Mouse (Mus musculus): ENCODE measurements around the gene Mvp.

The Mvp gene

GRCm38 (mm10) chr7:127014320-127014719 is at the start of gene Mvp:
Gene Mvp (minus strand): TSS chr7:127014621.
- CTCF ChIA-PET = interaction anchor here in 2 of 4 experiments (0.7 to 1.1 kb wide), 4 partner anchors 25 to 215 kb away, joined by 3 to 7 read pairs (median 4); no protein-coding TSS in a partner anchor
- POLR2A ChIA-PET = interaction anchor here (0.7 to 13.6 kb wide), 33 partner anchors 8 to 449 kb away, joined by 3 to 280 read pairs (median 5); partner anchors contain the start of genes Maz (in 3 of the 4), Taok2 (in 2 of the 4), AI467606 (in 1 of the 4) and Cdiptos (in 1 of the 4)

- ChIA-PET CTCF (no interaction called here), POLR2A (interaction anchor here in 1 of 4 experiments (1.5 kb wide), 1 partner anchor 13 kb away, joined by 5 read pairs; no protein-coding TSS in a partner anchor)
Measured at GRCm38 (mm10) chr7:127055026-127055585, 40.7 kb upstream of the Mvp start.

- CTCF ChIA-PET = interaction anchor here in 3 of 4 experiments (0.5 to 1.5 kb wide), 12 partner anchors 14 to 262 kb away, joined by 3 to 7 read pairs (median 4); partner anchors contain the start of genes Pagr1a (in 2 of the 3) and Pagr1b (in 1 of the 3)
- POLR2A ChIA-PET = interaction anchor here (0.6 to 5.8 kb wide), 45 partner anchors 9 to 1511 kb away, joined by 3 to 69 read pairs (median 3); partner anchors contain the start of genes Maz (in 3 of the 4), Pagr1a (in 3 of the 4), Hirip3 (in 2 of the 4) and Ino80e (in 2 of the 4)
Measured at GRCm38 (mm10) chr7:127041851-127042672, 27.6 kb upstream of the Mvp start, which contains the start of gene Kif22. Gene Kif22 (minus strand): TSS chr7:127042471.

GRCm38 (mm10) chr7:127031244-127031643 is 16.8 kb upstream of the Mvp start:
- CTCF ChIA-PET = interaction anchor here in 2 of 4 experiments (1.0 to 1.6 kb wide), 2 partner anchors 14 kb away, joined by 3 to 6 read pairs; partner anchors contain the start of genes Pagr1a (in 2 of the 2) and Pagr1b (in 1 of the 2)

GRCm38 (mm10) chr7:127030172-127030571 is 15.8 kb upstream of the Mvp start:
- ChIA-PET POLR2A (interaction anchor here in 2 of 4 experiments (1.2 to 8.4 kb wide), 6 partner anchors 9 to 16 kb away, joined by 3 to 69 read pairs (median 8); partner anchors contain the start of genes Kif22 (in 2 of the 2), Gm42742 (in 1 of the 2), Mvp (in 1 of the 2) and Pagr1a (in 1 of the 2)), CTCF (no interaction called here)

More at GRCm38 (mm10) chr7:127031244-127031643, 16.8 kb upstream of the Mvp start:
- POLR2A ChIA-PET = interaction anchor here in 2 of 4 experiments (0.7 to 8.4 kb wide), 9 partner anchors 9 to 220 kb away, joined by 3 to 69 read pairs (median 6); partner anchors contain the start of genes Gm42742 (in 2 of the 2), Kif22 (in 2 of the 2), Pagr1a (in 2 of the 2) and Prrt2 (in 2 of the 2)

- ChIA-PET CTCF (interaction anchor here in 3 of 4 experiments (0.6 to 4.5 kb wide), 11 partner anchors 11 to 90 kb away, joined by 3 to 44 read pairs (median 5); partner anchors contain the start of genes Pagr1a (in 3 of the 3), Pagr1b (in 3 of the 3) and Kif22 (in 1 of the 3)), POLR2A (interaction anchor here (0.6 to 8.4 kb wide), 60 partner anchors 8 to 749 kb away, joined by 3 to 280 read pairs (median 4); partner anchors contain the start of genes Pagr1a (in 4 of the 4), Pagr1b (in 4 of the 4), Kif22 (in 3 of the 4) and Mvp (in 3 of the 4))
Measured at GRCm38 (mm10) chr7:127027885-127028284, 13.5 kb upstream of the Mvp start.

GRCm38 (mm10) chr7:127026984-127027726 is 12.7 kb upstream of the Mvp start, which contains the start of gene Maz:
Gene Maz (minus strand): TSS chr7:127027037.
- POLR2A ChIA-PET = interaction anchor here (0.5 to 8.4 kb wide), 95 partner anchors 9 to 750 kb away, joined by 3 to 280 read pairs (median 4); partner anchors contain the start of genes Pagr1a (in 4 of the 4), Pagr1b (in 4 of the 4), Kif22 (in 3 of the 4) and Mvp (in 3 of the 4)
- CTCF ChIA-PET = interaction anchor here (0.5 to 4.5 kb wide), 17 partner anchors 10 to 640 kb away, joined by 3 to 44 read pairs (median 5); partner anchors contain the start of genes Pagr1a (in 4 of the 4), Pagr1b (in 3 of the 4) and Kif22 (in 1 of the 4)

GRCm38 (mm10) chr7:127026616-127026983 is 12.2 kb upstream of the Mvp start:
- ChIA-PET CTCF (interaction anchor here (0.5 to 4.5 kb wide), 11 partner anchors 10 to 639 kb away, joined by 3 to 44 read pairs (median 6); partner anchors contain the start of genes Pagr1a (in 4 of the 4), Pagr1b (in 3 of the 4), Kif22 (in 1 of the 4) and Zfp747 (in 1 of the 4)), POLR2A (interaction anchor here (0.5 to 8.4 kb wide), 82 partner anchors 9 to 1699 kb away, joined by 3 to 280 read pairs (median 4); partner anchors contain the start of genes Mvp (in 4 of the 4), Pagr1a (in 4 of the 4), Pagr1b (in 4 of the 4) and Ino80e (in 3 of the 4))

GRCm38 (mm10) chr7:127026161-127026600 is 11.8 kb upstream of the Mvp start:
- CTCF ChIA-PET = interaction anchor here (0.6 to 4.5 kb wide), 6 partner anchors 9 to 350 kb away, joined by 4 to 44 read pairs (median 7); partner anchors contain the start of genes Pagr1a (in 4 of the 4), Pagr1b (in 3 of the 4), Kif22 (in 1 of the 4) and Zfp747 (in 1 of the 4)
- POLR2A ChIA-PET = interaction anchor here (0.5 to 8.4 kb wide), 59 partner anchors 9 to 1700 kb away, joined by 3 to 280 read pairs (median 5); partner anchors contain the start of genes Pagr1a (in 4 of the 4), Pagr1b (in 4 of the 4), Ino80e (in 3 of the 4) and Kif22 (in 3 of the 4)

- ChIA-PET CTCF (interaction anchor here (0.6 to 4.5 kb wide), 5 partner anchors 9 to 208 kb away, joined by 3 to 44 read pairs (median 7); partner anchors contain the start of genes Pagr1a (in 4 of the 4) and Pagr1b (in 3 of the 4)), POLR2A (interaction anchor here (0.5 to 8.4 kb wide), 44 partner anchors 8 to 523 kb away, joined by 3 to 280 read pairs (median 6); partner anchors contain the start of genes Pagr1a (in 4 of the 4), Pagr1b (in 4 of the 4), Kif22 (in 3 of the 4) and Mvp (in 3 of the 4))
Measured at GRCm38 (mm10) chr7:127025556-127026160, 11.2 kb upstream of the Mvp start.

- CTCF ChIA-PET = interaction anchor here (0.6 to 4.5 kb wide), 7 partner anchors 8 to 209 kb away, joined by 3 to 44 read pairs (median 7); partner anchors contain the start of genes Pagr1a (in 4 of the 4) and Pagr1b (in 3 of the 4)
- POLR2A ChIA-PET = interaction anchor here (0.5 to 7.5 kb wide), 45 partner anchors 8 to 631 kb away, joined by 3 to 280 read pairs (median 5); partner anchors contain the start of genes Pagr1a (in 4 of the 4), Pagr1b (in 4 of the 4), Fam57b (in 3 of the 4) and Kif22 (in 3 of the 4)
Measured at GRCm38 (mm10) chr7:127024755-127025555, 10.5 kb upstream of the Mvp start.

- ChIA-PET CTCF (interaction anchor here in 2 of 4 experiments (0.7 to 4.5 kb wide), 4 partner anchors 8 to 262 kb away, joined by 3 to 44 read pairs (median 6); partner anchors contain the start of genes Pagr1a (in 1 of the 2) and Pagr1b (in 1 of the 2)), POLR2A (interaction anchor here in 3 of 4 experiments (0.5 to 7.5 kb wide), 33 partner anchors 9 to 242 kb away, joined by 3 to 280 read pairs (median 4); partner anchors contain the start of genes Kif22 (in 3 of the 3), Fam57b (in 2 of the 3), Mvp (in 2 of the 3) and Pagr1a (in 2 of the 3))
Measured at GRCm38 (mm10) chr7:127023896-127024690, 9.7 kb upstream of the Mvp start.

GRCm38 (mm10) chr7:127023272-127023691 is 8.9 kb upstream of the Mvp start:
- CTCF ChIA-PET = interaction anchor here in 2 of 4 experiments (0.5 to 0.6 kb wide), 2 partner anchors 60 to 80 kb away, joined by 4 read pairs; no protein-coding TSS in a partner anchor

More at GRCm38 (mm10) chr7:127023272-127023691, 8.9 kb upstream of the Mvp start:
- POLR2A ChIA-PET = interaction anchor here in 2 of 4 experiments (0.7 to 7.5 kb wide), 13 partner anchors 8 to 238 kb away, joined by 3 to 280 read pairs (median 14); partner anchors contain the start of genes Fam57b (in 2 of the 2), Kif22 (in 2 of the 2), Mvp (in 2 of the 2) and Pagr1a (in 2 of the 2)
